Mouse (Mus musculus) ovary, postnatal 14 days (tissue): ENCODE data around the gene Ikzf1.
A peak's percentile ranks its signal among the peaks of the same experiment; 100 is the strongest.

Experiments
- DNase-seq: peaks from one replicate; pipeline ENCODE4 v3.0.0; 2022; ENCODE audit warnings: low spot score

The Ikzf1 gene

GRCm38 (mm10) chr11:11684930-11685852 is at the start of gene Ikzf1:
Ikzf1 (plus strand) TSS chr11:11685003.
- DNase-seq: no peak

GRCm38 (mm10) chr11:11644303-11644702 is 40.5 kb upstream of the Ikzf1 start:
- no peak for DNase-seq

DNA sequence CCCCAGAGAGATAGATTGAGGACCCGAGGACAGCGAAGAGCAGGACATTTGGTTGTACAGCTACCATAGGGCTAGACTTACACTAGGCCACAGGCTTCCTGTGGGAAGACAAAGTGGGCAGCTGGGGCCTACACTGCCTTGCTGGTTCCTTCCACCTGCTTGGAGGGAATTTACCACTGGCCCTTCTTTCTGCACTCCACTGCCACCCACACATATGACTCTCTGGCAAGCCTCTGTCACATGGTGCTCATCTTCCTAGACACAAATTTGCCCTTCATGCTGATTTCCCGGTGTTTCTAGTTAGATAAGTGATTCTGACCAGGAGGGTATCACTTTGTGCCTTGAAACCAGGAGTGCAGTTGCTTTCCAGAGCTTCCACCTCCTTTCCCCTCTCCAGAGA is 28.4 kb upstream of the Ikzf1 start:
- no peak for DNase-seq

GRCm38 (mm10) chr11:11656995-11657530 is 27.7 kb upstream of the Ikzf1 start:
- DNase-seq: no peak

DNA sequence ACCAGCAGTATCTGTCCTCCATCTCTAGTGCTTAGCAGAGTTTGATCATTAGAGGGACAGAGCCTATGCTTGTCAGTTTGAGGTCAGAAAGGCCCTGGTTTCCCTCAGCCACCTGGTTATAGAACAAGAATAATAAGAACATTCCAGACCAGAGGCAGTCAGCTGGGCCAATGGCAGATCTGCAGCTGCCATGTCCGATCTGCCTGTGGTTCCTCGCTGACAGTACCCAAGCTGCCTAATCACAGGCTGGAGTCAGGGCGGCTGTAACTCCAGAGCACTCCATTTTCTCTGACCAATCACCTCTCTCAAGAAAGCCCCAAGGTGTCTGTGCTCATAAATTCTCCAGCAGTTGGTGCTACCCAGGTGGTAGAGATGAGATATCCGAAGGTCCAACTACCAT is 27.2 kb upstream of the Ikzf1 start:
- DNase-seq: no peak

DNA sequence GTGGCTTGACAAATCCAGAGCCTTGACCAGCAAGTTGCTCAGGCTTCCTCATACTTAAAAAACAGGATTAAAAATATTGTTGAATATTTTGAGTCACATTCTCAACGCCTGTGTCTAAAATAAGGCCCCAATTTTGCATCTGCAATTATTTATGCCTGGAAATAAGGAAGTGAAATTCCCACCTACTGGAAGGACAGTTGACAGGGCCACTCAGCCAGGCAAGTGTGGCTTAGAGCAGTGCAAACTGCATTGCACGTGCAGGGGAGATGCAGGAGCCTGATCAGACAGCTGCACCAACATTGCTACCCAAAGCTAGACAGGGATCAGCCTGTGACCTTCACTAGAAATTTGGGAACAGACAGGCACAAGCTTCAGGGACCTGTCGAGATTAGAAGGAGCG is 26.0 kb upstream of the Ikzf1 start:
- DNase-seq: no peak

DNA sequence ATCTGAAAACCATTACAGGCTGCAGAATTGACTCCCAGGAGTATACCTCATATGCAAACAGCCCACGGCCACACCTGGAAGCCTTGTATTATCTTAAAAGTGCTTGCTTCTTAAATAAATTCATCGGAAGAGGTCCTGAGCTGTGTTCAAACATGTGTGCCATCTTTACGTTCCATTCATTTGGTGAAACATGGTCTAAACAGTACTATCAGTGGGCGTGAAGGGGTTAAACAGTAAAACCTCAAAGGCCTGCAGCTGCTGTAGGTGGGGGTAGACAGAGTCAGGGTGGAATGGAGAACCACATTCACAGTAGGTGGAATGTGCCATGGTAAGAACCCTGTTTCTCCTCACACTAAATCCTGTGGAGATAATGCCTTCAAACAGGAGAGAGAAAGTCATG is 24.2 kb upstream of the Ikzf1 start:
- no peak for DNase-seq

DNA sequence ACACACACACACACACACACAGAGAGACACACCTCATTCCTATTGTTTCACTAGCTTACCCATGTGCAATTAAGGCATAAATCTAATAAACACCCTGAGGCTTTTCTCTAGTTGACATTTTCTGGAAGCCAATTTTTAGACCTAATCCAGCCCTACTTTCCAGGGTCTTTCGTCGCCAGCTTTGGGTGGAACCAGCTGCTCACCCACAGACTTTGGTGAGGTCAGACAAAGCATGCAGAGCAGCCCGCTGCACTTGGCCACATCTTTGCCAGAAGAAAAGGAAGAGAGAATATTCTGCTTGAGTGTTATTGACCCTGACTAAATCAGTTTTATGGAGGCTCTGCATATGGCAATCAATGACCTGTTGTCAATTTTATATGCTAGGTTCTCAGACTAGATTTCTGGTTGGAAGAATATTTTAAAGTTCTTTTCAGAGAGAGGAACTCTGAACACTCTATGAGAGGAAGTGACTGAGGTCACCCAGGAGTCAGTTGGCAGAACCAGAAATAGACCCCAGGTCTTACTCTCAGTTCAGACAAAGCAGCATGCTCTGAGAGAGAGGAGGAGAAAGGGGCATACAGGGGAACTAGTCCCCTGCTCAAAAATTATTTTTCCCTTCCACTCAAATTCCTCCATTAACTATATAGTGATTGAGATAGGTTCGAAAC is 17.4 kb upstream of the Ikzf1 start:
- DNase-seq: no peak

GRCm38 (mm10) chr11:11667922-11668290 is 16.9 kb upstream of the Ikzf1 start:
- DNase-seq: no peak

DNA sequence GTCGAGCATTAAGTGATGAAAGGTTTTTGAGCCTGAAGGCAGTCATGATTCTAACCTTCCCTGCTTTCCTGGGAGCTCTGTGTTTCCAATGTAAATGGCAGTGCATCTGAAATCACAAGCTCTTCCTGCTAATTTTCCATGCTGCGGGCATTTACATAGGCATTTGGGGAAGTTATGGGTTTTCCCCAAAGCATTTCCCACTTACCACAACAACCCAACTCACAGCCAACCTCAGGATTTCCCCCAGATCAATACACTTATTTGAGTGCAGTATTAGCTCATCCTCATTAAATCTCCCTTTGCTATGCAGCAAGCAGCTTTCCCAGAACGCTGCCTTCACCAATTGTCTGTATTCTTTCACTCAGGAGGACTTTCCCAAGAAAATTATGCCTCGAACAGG is 11.8 kb upstream of the Ikzf1 start:
- DNase-seq: no peak

- DNase-seq: no peak
These were observed 9.7 kb upstream of the Ikzf1 start for GRCm38 (mm10) chr11:11675063-11675462.

DNA sequence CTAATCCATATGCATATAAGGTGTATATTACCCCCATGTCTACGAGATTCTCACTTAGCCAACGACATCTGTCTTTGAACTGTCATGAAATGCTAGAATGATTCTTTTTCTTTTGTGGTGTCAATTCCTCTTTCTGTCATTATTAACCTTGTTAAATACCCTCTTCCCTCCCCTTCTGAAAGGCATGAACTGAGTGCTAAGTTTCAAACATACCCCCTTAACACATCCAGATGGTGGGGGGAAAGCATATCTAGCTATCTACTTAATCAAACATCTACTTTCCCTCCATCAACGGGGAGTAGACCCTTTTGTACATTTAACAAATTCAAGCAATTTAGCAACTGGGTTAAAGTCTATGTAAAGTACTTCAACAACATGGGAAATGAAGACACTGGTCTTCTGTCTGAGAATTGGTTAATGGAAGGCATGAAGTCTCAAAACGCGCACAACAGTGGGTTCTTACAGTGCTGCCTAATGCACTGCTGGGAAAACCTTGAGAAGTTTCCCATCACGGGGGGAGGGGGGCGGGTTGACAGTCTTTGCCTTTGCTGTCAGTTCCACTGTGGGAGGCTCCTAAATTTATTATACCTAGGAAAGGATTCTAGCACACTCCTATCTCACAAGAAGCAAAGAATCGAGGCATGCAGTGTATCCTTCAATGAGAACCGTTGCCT is 8.6 kb upstream of the Ikzf1 start:
- no peak for DNase-seq

DNA sequence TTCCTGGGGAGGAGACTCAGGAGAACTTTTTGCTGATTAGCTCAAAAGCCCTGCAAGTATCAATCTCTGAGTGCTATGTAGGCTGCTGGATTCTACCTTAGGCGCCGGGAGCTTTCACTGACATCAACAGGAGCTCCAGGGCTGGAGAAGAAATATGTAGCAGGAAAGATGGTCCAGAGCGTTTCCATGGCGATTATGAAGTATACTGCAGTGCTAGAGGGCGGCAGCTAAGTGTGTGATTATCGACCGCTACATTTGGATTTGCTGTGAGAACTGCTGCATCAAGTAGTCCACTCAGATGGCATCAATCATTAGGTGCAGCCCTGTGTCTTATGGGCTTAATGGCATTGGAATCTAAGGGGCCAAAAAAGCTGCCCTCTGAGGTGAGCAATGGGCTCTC is 7.6 kb upstream of the Ikzf1 start:
- no peak for DNase-seq

GRCm38 (mm10) chr11:11678972-11679371 is 5.8 kb upstream of the Ikzf1 start:
- DNase-seq: no peak

- no peak for DNase-seq
These were observed 510 bp upstream of the Ikzf1 start for GRCm38 (mm10) chr11:11684056-11684929.

DNA sequence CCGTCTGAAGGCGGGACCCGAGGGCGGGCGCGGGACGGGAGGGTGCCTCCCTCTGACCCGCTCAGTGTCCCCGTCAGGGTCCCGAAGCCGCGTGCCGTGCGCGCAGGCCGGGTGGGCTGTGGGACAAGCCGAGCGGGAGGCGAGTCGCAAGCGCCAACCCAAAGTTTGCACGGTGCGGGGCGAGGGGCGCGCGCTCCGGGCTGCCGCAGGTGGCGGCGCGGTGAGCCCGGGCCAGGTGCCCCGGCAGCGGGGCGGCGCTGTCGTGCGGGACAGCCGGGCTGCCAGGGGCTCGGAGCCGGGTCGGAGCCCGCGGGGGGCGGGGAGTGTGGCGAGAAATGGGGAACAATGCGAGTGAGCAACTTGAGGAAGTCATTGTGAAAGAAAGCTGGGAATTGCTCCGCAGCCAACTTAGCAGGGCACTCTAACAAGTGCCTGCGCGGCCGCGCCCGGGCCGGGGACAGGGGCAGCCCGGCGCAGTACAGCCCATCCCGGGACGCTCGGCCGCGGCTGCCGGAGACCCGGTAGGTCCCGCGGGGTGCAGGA is 1.1 kb downstream of the Ikzf1 start:
- DNase-seq: peak; percentile 24

DNA sequence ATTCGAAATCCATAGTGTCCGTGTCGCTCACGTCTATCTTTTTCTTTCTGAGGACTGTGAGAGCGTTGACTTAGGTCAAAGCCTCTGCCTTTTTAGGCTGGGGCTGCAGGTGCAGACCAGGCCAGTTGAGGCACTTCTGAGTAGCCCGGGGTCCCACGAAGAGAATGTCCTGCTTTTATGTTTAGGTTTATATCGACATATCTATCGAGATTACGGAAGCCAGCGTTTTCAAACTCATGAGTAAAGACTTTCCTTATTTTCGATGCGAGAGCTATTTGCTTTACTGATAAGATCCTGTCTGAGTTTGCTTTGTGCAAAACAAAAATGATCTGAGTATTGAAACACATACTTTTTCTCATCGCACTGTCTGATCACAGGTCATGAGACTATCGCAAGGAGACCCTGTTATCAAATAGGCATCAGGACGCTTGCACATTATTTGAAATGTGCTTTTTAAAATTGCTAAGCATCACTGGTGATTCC is 1.8 kb downstream of the Ikzf1 start:
- DNase-seq: no peak

DNA sequence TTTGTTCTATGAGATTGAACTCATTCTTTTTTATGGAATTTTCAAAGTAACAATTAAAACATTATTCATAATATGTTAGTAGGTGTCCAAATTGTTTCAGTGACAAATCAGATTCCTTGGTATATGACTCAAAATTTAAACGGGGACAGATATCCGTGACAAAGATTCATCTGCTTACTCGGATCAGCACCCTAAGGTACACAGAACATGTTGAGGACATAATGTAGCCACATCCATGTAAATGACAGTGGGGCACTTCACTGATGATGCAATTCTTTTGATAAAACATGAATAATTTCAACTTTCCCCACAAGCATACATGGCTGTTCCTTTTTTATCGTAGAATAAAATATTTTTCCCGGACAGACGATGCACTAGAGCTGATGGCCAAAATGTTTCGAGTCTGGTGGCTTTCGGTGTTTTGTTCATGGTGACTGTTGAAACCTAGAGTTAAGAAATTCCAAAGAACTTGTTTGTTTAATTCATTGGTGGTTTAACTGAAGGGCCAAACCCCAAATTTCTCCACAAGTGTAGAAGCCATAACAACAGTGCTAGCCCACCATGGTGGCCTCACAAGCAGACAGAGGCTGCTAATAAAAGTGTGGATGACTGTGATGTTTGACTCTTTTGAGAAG is 2.9 kb downstream of the Ikzf1 start:
- no peak for DNase-seq

DNA sequence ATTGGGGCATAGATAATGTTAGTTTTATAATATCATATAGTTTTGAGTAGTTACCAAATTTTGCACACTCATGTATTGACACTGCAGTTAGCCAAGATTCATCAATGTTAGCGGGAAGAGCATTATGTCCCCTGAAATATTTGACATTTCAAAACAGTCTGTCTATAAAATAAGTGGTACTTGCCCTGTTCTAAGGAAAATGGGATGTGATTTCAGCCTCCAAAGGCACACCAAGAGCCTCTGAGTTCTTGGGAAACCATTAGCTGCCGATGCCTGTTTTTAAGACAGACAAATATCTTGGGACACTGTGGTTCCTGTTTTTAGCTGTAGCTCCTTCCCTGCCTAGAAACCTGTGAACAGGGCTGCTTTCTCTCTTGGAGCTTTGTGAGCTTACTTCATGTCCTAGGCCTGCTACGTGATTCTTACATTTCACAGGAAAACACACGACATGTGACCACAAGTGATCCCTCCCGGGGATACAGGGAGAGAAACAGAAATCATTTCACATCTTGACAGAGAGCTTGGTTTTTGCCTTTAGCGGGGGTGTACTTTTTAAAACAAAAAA is 4.0 kb downstream of the Ikzf1 start:
- DNase-seq: no peak

DNA sequence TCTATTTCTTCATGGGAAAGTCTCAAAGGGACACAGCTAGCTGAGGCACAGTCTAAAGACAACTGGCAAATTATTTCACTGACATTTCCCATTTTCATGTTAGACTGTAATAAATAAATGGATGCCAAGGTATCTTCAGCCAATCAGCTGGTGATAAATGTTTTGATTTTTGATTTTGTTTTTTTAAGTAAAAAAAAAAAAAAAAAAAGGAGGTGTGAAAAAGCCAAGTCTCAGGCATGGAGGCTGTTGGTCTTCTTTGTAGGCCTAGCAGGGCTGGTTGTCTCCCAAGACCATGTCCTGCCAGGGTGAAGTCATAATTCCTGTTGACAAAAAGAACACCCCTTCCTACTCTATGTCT is 4.9 kb downstream of the Ikzf1 start:
- DNase-seq: no peak
